Mouse (Mus musculus) MEL (cell line): ENCODE results near the gene Ddx58.

Source experiments
- E2F4 ChIP-seq: IDR thresholded peaks from 2 replicates; pipeline ENCODE4 v1.6.1; 2011; ENCODE audit warnings: low read depth, low read length, improper control_type of control experiment, borderline replicate concordance
- EP300 ChIP-seq, 2 experiments: IDR thresholded peaks; 2 replicates each; pipeline ENCODE4 v1.6.1; 2011; ENCODE audit warnings: improper control_type of control experiment in 2 of 2, low read length in 2 of 2, low read depth in 1 of 2, mild to moderate bottlenecking in 1 of 2
- GABPA ChIP-seq: IDR thresholded peaks from 2 replicates; pipeline ENCODE4 v1.6.1; 2012; ENCODE audit warnings: low read depth, mild to moderate bottlenecking, inconsistent platforms, low read length, improper control_type of control experiment, moderate library complexity
- HCFC1 ChIP-seq: IDR thresholded peaks from 2 replicates; pipeline ENCODE4 v1.6.1; 2012; ENCODE audit warnings: low read depth, mild to moderate bottlenecking, inconsistent platforms, low read length, improper control_type of control experiment, moderate library complexity
- JUND ChIP-seq: IDR thresholded peaks from 2 replicates; pipeline ENCODE4 v1.6.1; 2011; ENCODE audit warnings: low read depth, mild to moderate bottlenecking, improper control_type of control experiment, low read length
- MAFK ChIP-seq: IDR thresholded peaks from 2 replicates; pipeline ENCODE4 v1.6.1; 2011; ENCODE audit warnings: low read depth, mild to moderate bottlenecking, low read length, improper control_type of control experiment, borderline replicate concordance
- POLR2AphosphoS2 ChIP-seq: IDR thresholded peaks from 2 replicates; pipeline ENCODE4 v1.6.1; 2011; ENCODE audit warnings: low read length, improper control_type of control experiment
- TBP ChIP-seq: IDR thresholded peaks from 2 replicates; pipeline ENCODE4 v1.8.0; 2011; ENCODE audit warnings: low read depth, low read length, improper control_type of control experiment

DNA sequence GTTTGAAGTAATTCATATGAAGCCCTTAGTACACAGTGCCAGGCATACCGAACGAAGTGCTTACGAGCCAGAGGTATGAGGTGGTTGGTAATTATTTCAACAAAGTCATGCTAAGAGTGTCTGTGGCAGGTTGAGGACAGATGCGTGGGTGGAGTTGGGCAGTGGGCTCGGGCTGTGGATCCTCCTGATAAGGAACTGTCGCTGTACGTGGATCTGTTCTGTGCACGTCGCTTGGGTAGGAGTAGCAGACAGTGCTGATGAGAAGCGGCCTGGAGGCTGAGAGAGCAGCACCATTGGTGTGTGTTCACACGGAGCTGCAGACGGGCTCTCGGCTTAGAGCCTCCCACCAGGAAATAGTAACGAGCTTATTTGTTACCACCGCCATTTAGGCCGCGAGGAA is 61.0 kb downstream of the Ddx58 start:
- TF ChIP-seq HCFC1 (no peak), POLR2AphosphoS2 (no peak), E2F4 (no peak), EP300 (IDR thresholded peaks at IDR 0.05; ENCODE audit: low read depth in 1 of 2, low read length in 2 of 2) (no peak), TBP (no peak), MAFK (no peak), GABPA (no peak), JUND (no peak)
